Mouse (Mus musculus): ENCODE measurements around the gene Fkbpl. TPM values are rescaled to one million over a fixed set of nuclear protein-coding genes. Genes with fewer than 3 reads are reported as not detected.
A peak's percentile ranks its signal among the peaks of the same experiment; 100 is the strongest.

Fkbpl gene
- 2.6 and 7.1 TPM in 2 replicates for total RNA-seq (2014; rRNA removed; ENCODE audit: low replicate concordance)
- 12.3 and 13.4 TPM in 2 replicates for polyA plus RNA-seq (2015; fragmentation: Nextera tagmentation; extraction: Ambion mirVana)

DNA sequence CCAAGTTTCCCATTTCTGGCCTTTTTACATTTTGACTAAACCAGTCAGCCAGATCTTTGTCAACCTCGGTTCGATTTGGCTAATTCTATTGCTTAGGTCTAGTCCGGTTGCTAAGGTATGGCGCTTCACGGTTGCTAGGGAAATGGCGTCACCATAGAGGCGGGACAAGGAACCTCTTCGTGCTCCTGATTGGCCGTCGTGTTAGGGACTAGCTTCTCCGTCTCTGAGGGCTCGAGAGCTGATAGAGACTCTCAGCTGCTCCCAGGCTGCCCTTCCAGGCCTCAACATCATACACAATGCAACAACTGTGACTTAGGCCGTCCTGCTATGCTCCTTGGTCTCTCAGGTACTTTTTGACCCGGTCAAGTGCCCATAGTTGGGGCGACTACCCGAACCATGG lies at the start of gene Fkbpl:
TSS of gene Fkbpl (plus strand) at position 157 of the 400 bp plus-strand sequence.
- under 1% methylated on average over 16 of the region's 16 CpGs for WGBS
- TF ChIP-seq EP300 (IDR thresholded peaks at IDR 0.05; ENCODE audit: low read depth) (no peak), CTCF (IDR thresholded peaks at IDR 0.05; ENCODE audit: low read depth) (no peak)
- DNase-seq (ENCODE audit: low spot score) (peak; percentile 91), ATAC-seq (ENCODE audit: insufficient read depth, low read depth) (peak; percentile 77)
- H3K4me3 ChIP-seq (ENCODE audit: low read depth, low read length) = peak within 1 kb of the TSS; percentile 50
- H3K27ac ChIP-seq (ENCODE audit: low read depth) = peak within 1 kb of the TSS; percentile 66
- H3K4me1 ChIP-seq (ENCODE audit: control insufficient read depth, insufficient read depth) = peaks cover 21% of the 10 kb centered on the region
- peak within 1 kb of the TSS; percentile 57 for H3K9ac ChIP-seq (replicated peaks; ENCODE audit: low read depth, low read length)
- no peaks in the 10 kb centered on the region for H3K9me3 ChIP-seq (replicated peaks; ENCODE audit: control insufficient read depth, low read length)
- no peaks in the 10 kb centered on the region for H3K27me3 ChIP-seq (ENCODE audit: control insufficient read depth, insufficient read depth, low read length)
- H3K36me3 ChIP-seq (replicated peaks; ENCODE audit: control insufficient read depth, insufficient read depth, low read length) = 0 out of 2 replicates have a peak, but pooled peaks cover under 1% of the 10 kb centered on the region
- peak within 1 kb of the TSS; percentile 77 for H3K4me2 ChIP-seq (ENCODE audit: low read depth, low read length)

DNA sequence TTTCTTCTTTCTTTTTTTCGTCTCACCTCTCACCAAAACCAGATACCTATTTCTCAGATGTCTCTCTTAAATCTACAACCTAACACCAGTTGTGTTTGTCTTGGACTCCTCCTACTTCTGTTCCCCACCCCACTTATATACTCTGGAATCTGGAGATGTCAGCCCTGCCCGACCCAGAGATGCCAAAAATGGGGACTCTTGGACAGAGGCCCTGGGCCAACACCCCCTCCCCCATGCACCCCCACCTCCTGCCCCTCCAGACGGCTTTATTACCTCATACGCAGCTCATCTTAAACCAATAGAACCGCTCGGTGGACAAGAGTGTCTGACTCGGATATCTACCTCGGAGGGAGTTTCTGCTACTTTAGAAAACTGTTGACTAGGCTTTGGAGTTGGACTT lies 48.5 kb upstream of the Fkbpl start:
- DNase-seq (ENCODE audit: low spot score) = no peak
- 66% methylated on average over 8 of the region's 8 CpGs for WGBS
- H3K27ac ChIP-seq (ENCODE audit: low read depth) = no peak overlapping the region
- H3K4me1 ChIP-seq (ENCODE audit: control insufficient read depth, insufficient read depth) = peaks cover 20% of the 10 kb centered on the region
- H3K27me3 ChIP-seq (ENCODE audit: control insufficient read depth, insufficient read depth, low read length) = no peaks in the 10 kb centered on the region
- H3K4me2 ChIP-seq (ENCODE audit: low read depth, low read length) = no peak overlapping the region
- H3K36me3 ChIP-seq (replicated peaks; ENCODE audit: control insufficient read depth, insufficient read depth, low read length) = peaks cover 36% of the 10 kb centered on the region
- no peak for TF ChIP-seq EP300 (IDR thresholded peaks at IDR 0.05; ENCODE audit: low read depth)
- no peak for TF ChIP-seq CTCF (IDR thresholded peaks at IDR 0.05; ENCODE audit: low read depth)
- ATAC-seq (ENCODE audit: insufficient read depth, low read depth) = no peak
- H3K9me3 ChIP-seq (replicated peaks; ENCODE audit: control insufficient read depth, low read length) = no peaks in the 10 kb centered on the region
- H3K9ac ChIP-seq (replicated peaks; ENCODE audit: low read depth, low read length) = no peak overlapping the region
- H3K4me3 ChIP-seq (ENCODE audit: low read depth, low read length) = no peak overlapping the region

DNA sequence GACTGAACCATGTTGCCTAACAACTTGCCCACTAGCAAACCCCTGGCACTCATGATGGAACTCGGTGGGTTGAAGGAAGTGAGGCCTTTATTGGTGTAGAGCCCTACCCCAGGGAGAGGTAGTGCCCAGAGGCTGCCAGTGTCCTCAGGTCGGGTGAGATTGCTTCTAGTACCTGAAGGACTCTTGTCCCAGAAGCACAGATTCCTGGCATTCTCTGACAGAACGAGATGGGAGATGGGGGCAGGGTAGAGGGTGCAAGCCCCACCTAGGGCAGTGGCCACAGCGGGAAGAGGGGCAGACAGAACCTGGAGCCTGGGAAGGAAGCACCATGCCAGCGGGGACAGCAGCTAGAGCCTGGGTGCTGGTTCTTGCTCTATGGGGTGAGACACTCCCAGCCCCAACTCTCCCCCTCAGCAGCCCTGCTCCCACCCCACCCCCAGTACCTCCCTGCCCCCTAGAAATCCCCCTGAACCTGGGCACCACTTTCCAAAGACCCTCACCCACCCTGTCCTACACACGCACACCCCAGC lies 46.9 kb upstream of the Fkbpl start, which contains the start of gene Ager:
TSS of gene Ager (plus strand) at position 297 of the 530 bp plus-strand sequence.
- H3K36me3 ChIP-seq (replicated peaks; ENCODE audit: control insufficient read depth, insufficient read depth, low read length) = peaks cover 43% of the 10 kb centered on the region
- H3K9ac ChIP-seq (replicated peaks; ENCODE audit: low read depth, low read length) = 0 out of 2 replicates have a peak within 1 kb of the TSS, but pooled peaks have one; percentile 30
- H3K27me3 ChIP-seq (ENCODE audit: control insufficient read depth, insufficient read depth, low read length) = no peaks in the 10 kb centered on the region
- H3K4me1 ChIP-seq (ENCODE audit: control insufficient read depth, insufficient read depth) = peaks cover 19% of the 10 kb centered on the region
- TF ChIP-seq EP300 (IDR thresholded peaks at IDR 0.05; ENCODE audit: low read depth) = no peak
- TF ChIP-seq CTCF (IDR thresholded peaks at IDR 0.05; ENCODE audit: low read depth) = no peak
- H3K4me2 ChIP-seq (ENCODE audit: low read depth, low read length) = no peak within 1 kb of the TSS
- no peak within 1 kb of the TSS for H3K27ac ChIP-seq (ENCODE audit: low read depth)
- 11% methylated on average over 6 of the region's 6 CpGs for WGBS
- H3K9me3 ChIP-seq (replicated peaks; ENCODE audit: control insufficient read depth, low read length) = no peaks in the 10 kb centered on the region
- no peak within 1 kb of the TSS for H3K4me3 ChIP-seq (ENCODE audit: low read depth, low read length)
- no peak for ATAC-seq (ENCODE audit: insufficient read depth, low read depth)
- DNase-seq (ENCODE audit: low spot score) = no peak

DNA sequence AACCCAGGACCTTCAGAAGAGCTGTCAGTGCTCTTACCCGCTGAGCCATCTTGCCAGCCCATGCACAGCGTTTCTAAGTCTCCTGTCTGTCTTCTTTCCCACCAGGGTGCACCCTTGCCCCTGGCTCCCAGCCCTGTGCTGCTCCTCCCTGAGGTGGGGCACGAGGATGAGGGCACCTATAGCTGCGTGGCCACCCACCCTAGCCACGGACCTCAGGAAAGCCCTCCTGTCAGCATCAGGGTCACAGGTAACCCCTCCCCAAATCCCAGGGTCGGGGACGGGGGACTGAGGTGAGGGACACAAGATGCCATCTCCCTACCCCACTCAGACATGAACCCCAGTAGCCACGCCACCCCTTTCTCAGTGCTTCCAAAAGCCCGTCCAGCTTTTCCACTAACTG lies 44.7 kb upstream of the Fkbpl start:
- Histone ChIP-seq H3K9me3 (replicated peaks; ENCODE audit: control insufficient read depth, low read length) (no peaks in the 10 kb centered on the region), H3K27me3 (ENCODE audit: control insufficient read depth, insufficient read depth, low read length) (no peaks in the 10 kb centered on the region), H3K27ac (ENCODE audit: low read depth) (no peak overlapping the region), H3K36me3 (replicated peaks; ENCODE audit: control insufficient read depth, insufficient read depth, low read length) (peaks cover 37% of the 10 kb centered on the region), H3K4me3 (ENCODE audit: low read depth, low read length) (no peak overlapping the region), H3K9ac (replicated peaks; ENCODE audit: low read depth, low read length) (no peak overlapping the region), H3K4me1 (ENCODE audit: control insufficient read depth, insufficient read depth) (peaks cover 13% of the 10 kb centered on the region), H3K4me2 (ENCODE audit: low read depth, low read length) (no peak overlapping the region)
- no peak for DNase-seq (ENCODE audit: low spot score)
- 72% methylated on average over 9 of the region's 9 CpGs for WGBS
- ATAC-seq (ENCODE audit: insufficient read depth, low read depth) = no peak
- TF ChIP-seq EP300 (IDR thresholded peaks at IDR 0.05; ENCODE audit: low read depth) (no peak), CTCF (IDR thresholded peaks at IDR 0.05; ENCODE audit: low read depth) (no peak)

DNA sequence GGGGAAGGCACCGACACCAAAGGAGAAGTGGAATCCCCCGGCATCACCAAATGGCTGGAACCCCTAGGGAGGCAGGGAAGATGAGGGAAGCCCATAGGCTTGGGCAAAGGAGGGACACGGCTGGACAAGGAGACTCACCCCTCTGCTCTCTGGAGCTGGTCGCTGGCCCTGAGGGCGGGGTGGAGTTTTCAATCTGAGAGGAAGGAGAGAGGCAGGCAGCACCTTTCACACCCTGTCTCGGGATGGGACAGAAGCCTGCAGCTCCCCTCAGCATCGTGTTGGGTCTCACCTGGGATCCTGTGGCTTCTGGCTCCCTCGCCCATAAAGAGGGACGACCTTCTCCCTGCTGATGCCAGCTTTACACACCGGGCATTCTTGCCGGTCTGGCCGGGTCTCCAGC lies 42.8 kb upstream of the Fkbpl start:
- Histone ChIP-seq H3K4me1 (ENCODE audit: control insufficient read depth, insufficient read depth) (peaks cover 21% of the 10 kb centered on the region), H3K9me3 (replicated peaks; ENCODE audit: control insufficient read depth, low read length) (no peaks in the 10 kb centered on the region), H3K9ac (replicated peaks; ENCODE audit: low read depth, low read length) (no peak overlapping the region), H3K4me3 (ENCODE audit: low read depth, low read length) (no peak overlapping the region), H3K27me3 (ENCODE audit: control insufficient read depth, insufficient read depth, low read length) (no peaks in the 10 kb centered on the region), H3K27ac (ENCODE audit: low read depth) (no peak overlapping the region), H3K4me2 (ENCODE audit: low read depth, low read length) (no peak overlapping the region), H3K36me3 (replicated peaks; ENCODE audit: control insufficient read depth, insufficient read depth, low read length) (peaks cover 20% of the 10 kb centered on the region)
- no peak for DNase-seq (ENCODE audit: low spot score)
- ATAC-seq (ENCODE audit: insufficient read depth, low read depth) = no peak
- 84% methylated on average over 12 of the region's 12 CpGs for WGBS
- no peak for TF ChIP-seq EP300 (IDR thresholded peaks at IDR 0.05; ENCODE audit: low read depth)
- no peak for TF ChIP-seq CTCF (IDR thresholded peaks at IDR 0.05; ENCODE audit: low read depth)
